Mouse (Mus musculus) limb, embryonic 14.5 days (tissue): ENCODE measurements around the gene Itgb8. TPM values are rescaled to one million over a fixed set of nuclear protein-coding genes. Genes with fewer than 3 reads are reported as not detected.

Experiments used
- ATAC-seq: fragments of 200-750 bp; cut with Nextera tagmentation; 2 replicates; pipeline ENCODE4 v1.8.0; 2017; ENCODE audit warnings: low read depth, moderate number of reproducible peaks, moderate TSS enrichment; ENCODE audit not compliant: low FRiP score
- DNase-seq: peaks from one replicate; pipeline ENCODE4 v3.0.0-alpha.2; 2015; ENCODE audit warnings: low spot score
- H3K27ac ChIP-seq: fragments of 300-500 bp; sonication (generic); replicated peaks from 2 replicates; pipeline ENCODE4 v1.5.1; 2014; ENCODE audit warnings: low read depth, mild to moderate bottlenecking, low read length, moderate library complexity, mixed read lengths
- H3K27me3 ChIP-seq: fragments of 300-500 bp; sonication (generic); 2 replicates; pipeline ENCODE4 v1.6.1; 2014; ENCODE audit warnings: low read length, mixed read lengths; ENCODE audit not compliant: control insufficient read depth, insufficient read depth
- H3K36me3 ChIP-seq: fragments of 300-500 bp; sonication (generic); 2 replicates; pipeline ENCODE4 v1.6.1; 2014; ENCODE audit warnings: mild to moderate bottlenecking, low read length, moderate library complexity, mixed read lengths; ENCODE audit not compliant: control insufficient read depth, insufficient read depth
- H3K4me1 ChIP-seq: fragments of 300-500 bp; sonication (generic); 2 replicates; pipeline ENCODE4 v1.6.1; 2014; ENCODE audit warnings: antibody characterized with exemption, low read length, mixed read lengths; ENCODE audit not compliant: control insufficient read depth, insufficient read depth
- H3K4me2 ChIP-seq: fragments of 300-500 bp; sonication (generic); replicated peaks from 2 replicates; pipeline ENCODE4 v1.6.1; 2014; ENCODE audit warnings: low read depth, mild to moderate bottlenecking, low read length, moderate library complexity; ENCODE audit not compliant: severe bottlenecking
- H3K4me3 ChIP-seq: fragments of 300-500 bp; sonication (generic); replicated peaks from 2 replicates; pipeline ENCODE4 v1.5.1; 2014; ENCODE audit warnings: low read length
- H3K9ac ChIP-seq: fragments of 300-500 bp; sonication (generic); 2 replicates; pipeline ENCODE4 v1.6.1; 2014; ENCODE audit warnings: mild to moderate bottlenecking, low read depth, low read length, moderate library complexity; ENCODE audit not compliant: severe bottlenecking
- H3K9me3 ChIP-seq: fragments of 300-500 bp; sonication (generic); 2 replicates; pipeline ENCODE4 v1.6.1; 2016; ENCODE audit warnings: low read length; ENCODE audit not compliant: control insufficient read depth
- POLR2A ChIP-seq: fragments of 200-500 bp; IDR thresholded peaks from 2 replicates; pipeline ENCODE4 v1.8.0; 2012; ENCODE audit warnings: inconsistent platforms, mild to moderate bottlenecking, moderate library complexity, borderline replicate concordance; ENCODE audit not compliant: insufficient read depth, insufficient read length; ENCODE audit errors: extremely low read depth
- WGBS: fragments of 180-500 bp; shearing (Covaris S2); extraction: QIAGEN DNeasy Blood & Tissue Kit; methylation state at CpG from one replicate; pipeline ENCODE4 v1.1.7; 2014; 5-methylcytosine and 5-hydroxymethylcytosine counted together
- polyA plus RNA-seq, 2 experiments: library from polyadenylated mRNA; depleted of rRNA in 1 of 2; stranded (reverse) in 1 of 2; unstranded in 1 of 2; fragments of >200 nt; fragmentation: Nextera tagmentation in 1 of 2; extraction: Ambion mirVana in 1 of 2; gene quantifications; 2 replicates each; pipeline versions ENCODE4 v1.2.1 to v1.2.3; 2012 to 2014

Itgb8 gene
- polyA plus RNA-seq, 2 experiments: 2.5 to 4.2 TPM

DNA sequence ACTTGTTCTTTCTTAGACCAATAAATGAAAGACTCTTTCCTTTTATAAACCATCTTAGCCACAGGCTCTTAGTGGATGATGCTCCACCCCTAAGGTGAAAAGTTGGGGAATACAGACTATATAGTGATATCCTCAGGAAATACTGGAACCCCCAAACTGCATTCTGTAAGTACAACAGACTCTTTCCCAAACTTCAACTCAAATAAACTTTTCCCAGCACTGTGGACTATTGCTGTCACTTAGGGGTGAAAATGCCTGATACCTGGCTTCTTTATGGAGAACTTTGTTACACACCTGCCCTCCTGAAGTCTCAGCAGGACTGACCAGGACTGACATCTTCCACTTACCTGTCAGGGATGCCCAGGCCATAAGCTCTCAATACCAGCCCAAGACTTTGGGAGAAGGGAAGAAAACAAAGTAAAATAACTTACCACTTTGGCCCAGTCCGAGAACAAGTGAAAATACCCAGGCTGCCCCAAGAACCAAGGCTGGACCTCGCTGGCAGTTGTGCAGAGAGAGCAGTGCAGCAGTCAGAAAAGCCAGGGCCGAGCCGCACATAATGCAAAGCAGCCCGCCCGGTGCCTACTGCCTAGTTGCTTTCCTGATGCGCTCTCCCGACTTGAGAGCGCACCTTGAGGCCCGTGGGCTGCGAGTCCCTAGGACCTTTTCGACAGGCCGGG, 1.2 kb downstream of the Itgb8 start:
- Histone ChIP-seq H3K36me3 (no peaks in the 10 kb centered on the region), H3K4me2 (peak overlapping the region; percentile 82), H3K27ac (peak overlapping the region; percentile 92), H3K27me3 (no peaks in the 10 kb centered on the region), H3K4me1 (peaks cover 8% of the 10 kb centered on the region; the same call in 1 of the 2 replicates), H3K9me3 (no peaks in the 10 kb centered on the region), H3K4me3 (peak overlapping the region; percentile 63), H3K9ac (peak overlapping the region; percentile 77)
- TF ChIP-seq POLR2A: no peak
- DNase-seq (peak; percentile 31), ATAC-seq (peak; percentile 38)
- WGBS: 0% methylated on average over 12 of the region's 13 CpGs

DNA sequence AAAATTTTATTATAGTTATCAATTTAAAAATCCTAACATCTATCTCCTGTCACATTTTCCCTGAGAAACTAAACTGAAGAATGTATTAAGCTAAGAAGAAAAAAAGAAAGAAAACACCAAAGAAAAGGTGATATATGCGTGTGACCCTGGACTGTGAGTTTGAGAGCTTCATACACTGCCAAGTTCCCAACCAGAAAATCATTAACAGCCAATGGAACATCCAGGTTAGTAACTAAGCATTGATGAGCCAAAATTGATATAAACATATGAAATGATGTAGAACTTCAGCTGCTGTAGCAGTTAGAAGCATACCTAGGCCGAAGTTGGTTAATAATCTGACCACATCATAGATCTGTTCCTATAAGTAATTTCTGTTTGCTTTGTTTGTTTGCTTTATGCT, 6.8 kb downstream of the Itgb8 start:
- Histone ChIP-seq H3K9ac (no peak overlapping the region), H3K27me3 (no peaks in the 10 kb centered on the region), H3K4me3 (no peak overlapping the region), H3K27ac (no peak overlapping the region), H3K36me3 (no peaks in the 10 kb centered on the region), H3K9me3 (no peaks in the 10 kb centered on the region), H3K4me2 (no peak overlapping the region), H3K4me1 (peaks cover 6% of the 10 kb centered on the region; the same call in 1 of the 2 replicates)
- DNase-seq (no peak), ATAC-seq (no peak)
- no peak for TF ChIP-seq POLR2A
- whole genome bisulfite sequencing: 98% methylated on average over 2 of the region's 2 CpGs

DNA sequence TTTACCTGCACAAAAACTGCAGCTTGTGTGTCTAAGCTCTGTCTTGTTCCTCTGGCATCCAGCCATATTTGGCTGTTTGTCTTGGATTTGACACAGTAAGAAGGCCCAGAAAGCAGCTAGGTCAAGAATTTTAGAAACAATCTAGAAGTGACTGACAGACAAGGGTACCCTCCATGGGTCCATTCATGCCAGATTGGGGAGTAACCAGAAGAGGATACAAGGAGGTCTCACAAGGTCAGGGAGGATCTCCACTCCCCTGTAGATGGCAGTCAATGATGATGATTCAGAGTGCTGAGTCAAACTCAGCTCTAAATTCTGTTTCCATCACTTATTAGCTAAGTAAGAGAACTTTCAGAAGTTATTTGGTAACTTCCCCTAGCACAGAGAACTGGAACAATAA, 8.2 kb downstream of the Itgb8 start:
- Histone ChIP-seq H3K27ac (no peak overlapping the region), H3K36me3 (no peaks in the 10 kb centered on the region), H3K9ac (no peak overlapping the region), H3K4me1 (peaks cover 6% of the 10 kb centered on the region; the same call in 1 of the 2 replicates), H3K4me2 (no peak overlapping the region), H3K9me3 (no peaks in the 10 kb centered on the region), H3K4me3 (no peak overlapping the region), H3K27me3 (no peaks in the 10 kb centered on the region)
- ATAC-seq: no peak
- TF ChIP-seq POLR2A: no peak
- no peak for DNase-seq

DNA sequence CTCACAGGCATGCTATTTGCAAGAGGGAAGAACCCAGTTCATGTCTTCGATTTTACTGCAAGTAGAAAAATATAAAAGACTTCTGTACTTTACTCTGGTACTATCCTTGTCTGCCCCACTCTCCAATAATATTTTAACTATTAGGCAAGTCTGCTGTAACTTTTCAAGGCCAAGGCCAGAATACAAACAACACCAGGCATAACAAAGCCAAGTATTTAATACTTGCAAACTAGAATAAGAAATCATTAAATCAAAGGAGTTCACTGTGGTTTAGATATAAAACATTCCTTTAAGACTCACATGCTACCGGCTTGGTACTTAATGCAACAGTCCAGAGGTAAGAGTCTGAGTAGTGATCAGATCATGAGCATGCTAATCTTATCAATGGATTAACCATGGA, 9.0 kb downstream of the Itgb8 start:
- Histone ChIP-seq H3K9me3 (no peaks in the 10 kb centered on the region), H3K4me2 (no peak overlapping the region), H3K27ac (no peak overlapping the region), H3K9ac (no peak overlapping the region), H3K4me3 (no peak overlapping the region), H3K27me3 (no peaks in the 10 kb centered on the region), H3K36me3 (no peaks in the 10 kb centered on the region), H3K4me1 (peaks cover 6% of the 10 kb centered on the region; the same call in 1 of the 2 replicates)
- ATAC-seq (no peak), DNase-seq (no peak)
- 81% methylated on average over 2 of the region's 2 CpGs for WGBS
- no peak for TF ChIP-seq POLR2A

DNA sequence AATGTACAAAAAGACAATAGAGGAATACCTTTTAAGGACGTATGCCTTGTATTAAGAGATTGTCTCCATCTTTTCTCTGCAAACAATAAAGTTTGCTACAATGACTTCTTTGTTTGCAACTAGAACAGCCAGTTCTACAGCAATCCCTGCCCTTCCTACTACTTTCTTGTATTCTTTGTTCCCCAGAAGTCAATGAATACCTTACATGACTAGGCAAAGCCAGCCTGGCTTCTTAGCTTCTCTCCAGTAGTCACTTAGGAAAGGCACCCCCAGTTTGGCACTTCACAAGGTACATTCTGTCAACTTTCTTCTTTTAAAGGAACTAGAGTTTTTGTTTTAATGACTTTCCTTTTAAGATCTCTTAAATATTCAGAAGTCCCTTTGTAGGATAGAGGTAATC, 10.7 kb downstream of the Itgb8 start:
- no peaks in the 10 kb centered on the region for H3K9me3 ChIP-seq
- H3K4me3 ChIP-seq: no peak overlapping the region
- H3K27ac ChIP-seq: no peak overlapping the region
- peaks cover 6% of the 10 kb centered on the region; the same call in 1 of the 2 replicates for H3K4me1 ChIP-seq
- ATAC-seq: no peak
- H3K27me3 ChIP-seq: no peaks in the 10 kb centered on the region
- H3K9ac ChIP-seq: no peak overlapping the region
- WGBS: 69% methylated on average over 1 of the region's 1 CpGs
- no peak for TF ChIP-seq POLR2A
- no peak overlapping the region for H3K4me2 ChIP-seq
- DNase-seq: no peak
- no peaks in the 10 kb centered on the region for H3K36me3 ChIP-seq
